Mouse (Mus musculus) left cerebral cortex, postnatal 10 days (tissue): Measurements from ENCODE around the gene Prr5l. TPM values are rescaled to one million over a fixed set of nuclear protein-coding genes. Genes with fewer than 3 reads are reported as not detected.
A peak's percentile ranks its signal among the peaks of the same experiment; 100 is the strongest.

Experiments
- DNase-seq, 2 experiments: peaks; one replicate each; pipeline ENCODE4 v3.0.0; 2021 to 2022; ENCODE audit warnings: low spot score in 2 of 2, mixed read lengths in 1 of 2; ENCODE audit errors: extremely low spot score in 1 of 2
- intact Hi-C: fragments of 180-260 bp; cut with DNase I; formaldehyde crosslinking; loops from one replicate; pipeline ENCODE4 v1.15.1; 2025
- total RNA-seq, 2 experiments: library from RNA; stranded (reverse); gene quantifications; 2 replicates each; pipeline ENCODE4 v1.2.3; 2021

Prr5l gene
- total RNA-seq, 2 experiments from 2014 or later, result 2.3 to 4.5 TPM

GRCm38 (mm10) chr2:101699284-101699683, 183.5 kb downstream of the Prr5l start:
- intact Hi-C loops, result no loop called here

GRCm38 (mm10) chr2:101695584-101695983, 187.2 kb downstream of the Prr5l start:
- intact Hi-C loops, result no loop called here
- DNase-seq, result no peak

More at GRCm38 (mm10) chr2:101699284-101699683, 183.5 kb downstream of the Prr5l start:
- DNase-seq, result no peak

GRCm38 (mm10) chr2:101693577-101694215, 189.1 kb downstream of the Prr5l start:
- no peak for DNase-seq

GRCm38 (mm10) chr2:101693043-101693442, 189.8 kb downstream of the Prr5l start:
- no peak for DNase-seq
- intact Hi-C loops, result no loop called here

More at GRCm38 (mm10) chr2:101693577-101694215, 189.1 kb downstream of the Prr5l start:
- intact Hi-C loops, result no loop called here

- intact Hi-C loops, result no loop called here
- DNase-seq, result no peak
These were observed 192.5 kb downstream of the Prr5l start for GRCm38 (mm10) chr2:101690252-101690827.

GRCm38 (mm10) chr2:101688011-101688410, 194.8 kb downstream of the Prr5l start:
- intact Hi-C loops, result no loop called here
- DNase-seq, result no peak

GRCm38 (mm10) chr2:101684421-101684820, 198.4 kb downstream of the Prr5l start:
- DNase-seq, result peak; percentile 33 to 36
- intact Hi-C loops, result no loop called here

GRCm38 (mm10) chr2:101679164-101679784, 203.6 kb downstream of the Prr5l start:
- intact Hi-C loops, result no loop called here
- DNase-seq, result no peak

GRCm38 (mm10) chr2:101678236-101679021, 204.4 kb downstream of the Prr5l start, which contains the start of gene Traf6:
TSS of gene Traf6 (plus strand) at chr2:101678429.
- intact Hi-C loops, result no loop called here

GRCm38 (mm10) chr2:101673547-101673946, 209.3 kb downstream of the Prr5l start:
- DNase-seq, result no peak
- intact Hi-C loops, result no loop called here

More at GRCm38 (mm10) chr2:101678236-101679021, 204.4 kb downstream of the Prr5l start, which contains the start of gene Traf6:
- peak; percentile 72 to 93 for DNase-seq

GRCm38 (mm10) chr2:101668751-101669150, 214.1 kb downstream of the Prr5l start:
- DNase-seq, result no peak
- intact Hi-C loops, result no loop called here

- intact Hi-C loops, result no loop called here
- no peak for DNase-seq
These were observed 217.1 kb downstream of the Prr5l start for GRCm38 (mm10) chr2:101665703-101666092.

GRCm38 (mm10) chr2:101665058-101665702, 217.6 kb downstream of the Prr5l start:
- DNase-seq, result peak; percentile 68 to 79
- intact Hi-C loops, result no loop called here

Other genes with a start within 250 kb of the Prr5l start
- gene Rag1, start 233.5 kb downstream of the Prr5l start, total RNA-seq, result under 1 TPM; 0.34 to 0.51 TPM
- gene B230118H07Rik, start 233.5 kb downstream of the Prr5l start, total RNA-seq, result 10 to 100 TPM; 24.7 to 27.9 TPM
- 10 to 100 TPM in 1 of 2 experiments, 1 to 10 TPM in 1; 8.9 to 10.3 TPM for gene Traf6, start 204.6 kb downstream of the Prr5l start, total RNA-seq
- 10 to 100 TPM; 41.3 to 42.2 TPM for gene Commd9, start 3.2 kb upstream of the Prr5l start, total RNA-seq